Mouse (Mus musculus) olfactory bulb, adult 2 months (tissue): ENCODE data around the gene Nsun2.
A peak's percentile ranks its signal among the peaks of the same experiment; 100 is the strongest.

Experiments
- CTCF ChIP-seq: fragments of 200-500 bp; IDR thresholded peaks from 2 replicates; pipeline ENCODE4 v1.5.1; 2012; ENCODE audit warnings: low read depth, mild to moderate bottlenecking, low read length, moderate library complexity; ENCODE audit not compliant: insufficient read depth
- POLR2A ChIP-seq: fragments of 200-500 bp; IDR thresholded peaks from 2 replicates; pipeline ENCODE4 v1.6.1; 2012; ENCODE audit warnings: mild to moderate bottlenecking, low read depth, low read length, moderate library complexity; ENCODE audit not compliant: insufficient read depth

- TF ChIP-seq POLR2A (no peak), CTCF (peak; percentile 54; the same call in 1 of the 2 replicates)
Observed at GRCm38 (mm10) chr13:69492876-69493463, 40.6 kb upstream of the Nsun2 start.
